Mouse (Mus musculus): ENCODE measurements at regions not wholly inside any gene's neighbourhood (a gene's known extent, or its start where the extent isn't known, plus 50 kb on each side); places are given as distances from the start of the nearest gene placed in this dataset.

DNA sequence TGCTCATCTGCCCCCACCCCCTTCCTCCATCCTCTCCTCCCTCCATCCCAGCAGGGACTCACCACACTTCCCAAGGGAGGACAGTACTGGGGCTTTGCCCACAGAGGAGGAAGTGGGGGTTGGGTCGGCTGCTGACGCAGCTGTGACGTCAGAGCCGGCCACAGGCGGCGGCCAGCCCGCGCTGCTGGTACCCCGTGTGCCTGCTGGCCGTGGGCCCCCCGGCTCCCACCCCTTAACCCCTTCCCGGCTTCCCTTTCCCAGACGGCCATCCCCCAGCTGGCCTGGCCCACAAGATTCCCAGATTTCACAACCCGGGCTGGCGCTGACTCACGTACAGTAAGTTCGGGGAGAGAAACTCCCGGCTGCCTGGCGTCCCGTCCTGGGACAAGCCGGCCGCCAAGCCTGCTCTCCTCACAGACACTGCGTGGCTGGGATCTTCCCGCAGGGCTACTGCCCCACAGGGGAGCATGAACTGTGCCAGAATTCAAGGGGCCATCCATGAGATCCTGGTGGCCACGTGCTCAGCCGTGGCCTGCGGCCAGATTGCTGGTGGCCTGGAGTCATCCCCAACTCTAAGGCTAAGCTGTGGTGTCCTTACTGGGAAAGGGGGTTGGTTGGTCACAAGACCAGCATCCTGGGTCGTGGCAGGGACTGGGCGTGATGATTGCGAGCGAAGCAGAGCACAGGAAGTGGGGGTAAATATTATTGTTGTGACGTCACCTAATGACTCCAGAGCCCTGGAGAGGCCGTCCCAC lies 87.9 kb upstream of the Tmem189 start:
- peak; percentile 66 for DNase-seq (ENCODE audit: low read depth)
- peak; percentile 73 for TF ChIP-seq POLR2A (IDR thresholded peaks at IDR 0.05; ENCODE audit: borderline replicate concordance, extremely low read depth, insufficient read depth, insufficient read length, poor library complexity, severe bottlenecking)
- no peak for TF ChIP-seq CTCF (IDR thresholded peaks at IDR 0.05; ENCODE audit: borderline replicate concordance, extremely low read depth, insufficient read depth, insufficient read length)

DNA sequence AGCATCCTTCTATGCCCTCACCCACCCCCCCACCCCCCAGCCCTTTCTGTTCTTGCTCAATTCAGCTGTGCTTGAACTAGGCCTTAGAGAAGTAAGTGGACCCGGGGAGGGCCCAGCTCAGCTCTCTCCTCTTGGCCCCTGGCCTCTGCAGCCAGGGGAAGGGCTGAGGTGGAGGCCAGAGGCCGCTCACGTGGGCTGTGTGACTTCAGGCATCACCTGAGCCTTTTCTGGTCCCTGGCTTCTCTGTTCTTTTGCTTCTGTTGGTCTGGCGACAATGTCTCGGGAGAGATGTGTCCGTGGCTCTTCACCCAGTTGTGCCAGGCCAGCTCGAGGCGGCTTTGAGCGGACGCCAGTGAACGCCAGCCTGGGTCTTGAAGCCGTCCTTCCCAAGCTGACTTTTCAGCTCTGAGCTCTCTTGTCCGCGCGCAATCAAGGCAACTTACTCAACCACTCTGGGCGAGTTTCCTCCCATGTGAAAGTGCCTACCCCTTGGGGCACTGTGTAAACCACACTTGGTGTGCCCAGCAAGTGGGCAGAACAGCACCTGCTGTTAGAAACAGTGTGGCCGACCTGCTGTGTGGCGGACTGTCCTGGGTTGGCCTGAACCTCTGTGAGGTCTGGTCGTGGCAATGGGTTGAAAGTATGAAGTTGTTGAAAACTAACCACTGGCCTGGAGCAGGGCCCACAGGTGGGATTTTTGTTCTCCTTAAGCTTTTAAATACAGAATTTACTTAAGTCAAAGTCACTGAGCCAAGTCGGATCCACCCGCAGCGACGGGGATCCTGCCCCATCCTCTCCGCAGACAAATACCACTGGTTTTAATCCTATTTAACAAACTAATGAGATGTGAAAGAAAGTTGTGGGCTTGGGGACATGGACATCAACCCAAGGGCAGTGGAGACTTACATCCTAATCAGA lies 86.9 kb upstream of the Tmem189 start:
- TF ChIP-seq CTCF (IDR thresholded peaks at IDR 0.05; ENCODE audit: borderline replicate concordance, extremely low read depth, insufficient read depth, insufficient read length) = no peak
- TF ChIP-seq POLR2A (IDR thresholded peaks at IDR 0.05; ENCODE audit: borderline replicate concordance, extremely low read depth, insufficient read depth, insufficient read length, poor library complexity, severe bottlenecking) = no peak
- no peak for DNase-seq (ENCODE audit: low read depth)

DNA sequence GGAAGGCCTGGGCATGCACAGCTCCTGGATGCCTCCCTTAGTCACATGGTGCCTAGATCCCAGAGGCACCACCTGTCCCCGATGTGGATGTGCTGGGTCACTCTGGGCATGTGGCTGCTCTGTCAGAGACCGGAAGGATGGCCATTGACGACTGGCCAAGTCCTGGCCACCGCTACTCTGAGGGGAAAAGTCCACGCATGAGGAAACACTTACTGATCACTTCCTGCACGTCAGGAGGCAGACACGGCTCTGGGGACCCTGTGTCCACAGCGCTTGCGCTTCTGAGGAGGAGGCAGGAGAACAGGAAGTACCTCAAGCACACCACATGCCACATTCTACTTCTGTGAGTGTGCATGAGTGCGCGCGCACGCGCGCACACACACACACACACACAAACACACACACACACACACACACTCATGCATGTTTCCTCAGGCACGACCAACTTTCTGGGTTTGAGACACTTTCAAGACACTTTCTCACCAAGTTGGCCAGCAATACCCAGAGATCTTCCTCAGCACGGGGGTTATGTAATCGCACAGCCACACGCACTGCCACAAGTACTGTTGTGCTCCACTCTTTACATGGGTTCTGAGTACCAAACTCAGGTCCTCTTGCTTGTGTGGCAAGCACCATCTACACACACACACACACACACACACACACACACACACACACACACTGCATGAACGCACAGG lies 85.7 kb upstream of the Tmem189 start:
- no peak for TF ChIP-seq CTCF (IDR thresholded peaks at IDR 0.05; ENCODE audit: borderline replicate concordance, extremely low read depth, insufficient read depth, insufficient read length)
- no peak for DNase-seq (ENCODE audit: low read depth)

DNA sequence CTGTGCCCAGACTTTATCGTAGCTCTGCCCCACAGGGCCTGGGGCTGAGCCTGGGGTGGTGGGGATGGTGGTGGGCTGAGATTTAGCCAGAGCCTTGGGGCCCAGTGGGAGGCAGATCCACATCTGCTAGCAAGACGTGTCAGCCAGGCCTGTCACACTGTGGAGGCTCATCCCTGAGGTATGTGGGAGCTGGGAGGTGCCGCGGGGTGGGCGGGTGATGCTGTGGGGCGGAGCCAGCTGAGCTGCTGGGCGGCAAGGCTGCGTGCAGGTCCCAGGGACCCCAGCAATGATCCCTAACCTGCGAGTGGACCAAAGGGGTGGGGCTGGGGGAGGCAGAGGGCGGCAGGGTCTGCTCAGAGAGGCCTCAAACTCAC lies 85.2 kb upstream of the Tmem189 start:
- TF ChIP-seq CTCF (IDR thresholded peaks at IDR 0.05; ENCODE audit: borderline replicate concordance, extremely low read depth, insufficient read depth, insufficient read length) (no peak), POLR2A (IDR thresholded peaks at IDR 0.05; ENCODE audit: borderline replicate concordance, extremely low read depth, insufficient read depth, insufficient read length, poor library complexity, severe bottlenecking) (no peak)
- no peak for DNase-seq (ENCODE audit: low read depth)

DNA sequence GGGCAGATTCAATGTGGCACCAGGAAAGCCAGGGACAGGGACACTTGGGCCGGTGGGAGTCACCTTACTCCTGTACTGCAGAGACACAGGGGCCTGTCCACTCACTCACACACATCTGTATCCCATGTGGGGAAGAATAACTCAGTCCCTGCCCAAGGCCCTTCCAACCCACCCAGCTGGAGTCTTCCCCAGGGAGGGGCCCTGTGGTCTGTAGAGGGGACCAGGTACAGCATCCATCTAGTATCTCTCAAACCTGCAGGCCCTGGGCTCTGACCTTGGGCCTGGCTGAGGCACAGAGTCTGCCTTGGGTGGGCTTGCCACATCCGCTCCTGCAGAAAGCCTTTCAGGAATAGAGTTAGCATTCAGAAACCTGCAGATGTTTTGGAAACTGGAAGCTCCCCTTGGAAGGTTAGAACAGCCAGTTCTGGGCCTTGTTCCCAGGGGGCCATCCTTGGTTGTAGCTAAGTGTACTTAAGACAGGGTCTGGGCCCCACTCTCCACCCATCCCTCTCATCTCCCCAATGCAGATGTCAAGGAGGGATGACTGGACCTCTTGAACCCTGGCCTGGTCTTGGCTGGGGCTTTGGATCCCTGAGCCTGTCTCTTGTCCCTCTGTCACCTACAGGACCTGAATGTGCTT lies 84.7 kb upstream of the Tmem189 start:
- TF ChIP-seq CTCF (IDR thresholded peaks at IDR 0.05; ENCODE audit: borderline replicate concordance, extremely low read depth, insufficient read depth, insufficient read length) (no peak), POLR2A (IDR thresholded peaks at IDR 0.05; ENCODE audit: borderline replicate concordance, extremely low read depth, insufficient read depth, insufficient read length, poor library complexity, severe bottlenecking) (no peak)
- DNase-seq (ENCODE audit: low read depth) = no peak

DNA sequence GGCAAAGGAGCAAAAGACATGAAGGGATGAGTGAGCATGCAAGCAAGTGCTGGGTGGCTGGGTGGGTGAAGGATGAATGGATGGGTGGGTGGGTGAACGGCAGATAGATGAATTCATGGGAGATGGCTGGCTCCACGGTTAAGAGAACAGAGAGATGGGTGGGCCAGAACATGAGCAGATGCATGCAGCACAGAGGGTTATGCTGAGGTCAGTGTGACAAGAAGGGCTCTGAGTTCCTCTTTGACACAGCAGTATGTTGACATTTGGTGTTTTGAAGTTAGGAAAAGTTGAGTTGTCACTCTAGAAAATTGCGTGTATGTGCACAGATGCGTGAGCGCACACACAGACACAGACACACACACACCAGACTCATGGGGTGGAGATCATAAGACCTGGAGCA lies 83.2 kb upstream of the Tmem189 start:
- DNase-seq (ENCODE audit: low read depth) = no peak
- TF ChIP-seq POLR2A (IDR thresholded peaks at IDR 0.05; ENCODE audit: borderline replicate concordance, extremely low read depth, insufficient read depth, insufficient read length, poor library complexity, severe bottlenecking) (no peak), CTCF (IDR thresholded peaks at IDR 0.05; ENCODE audit: borderline replicate concordance, extremely low read depth, insufficient read depth, insufficient read length) (no peak)

DNA sequence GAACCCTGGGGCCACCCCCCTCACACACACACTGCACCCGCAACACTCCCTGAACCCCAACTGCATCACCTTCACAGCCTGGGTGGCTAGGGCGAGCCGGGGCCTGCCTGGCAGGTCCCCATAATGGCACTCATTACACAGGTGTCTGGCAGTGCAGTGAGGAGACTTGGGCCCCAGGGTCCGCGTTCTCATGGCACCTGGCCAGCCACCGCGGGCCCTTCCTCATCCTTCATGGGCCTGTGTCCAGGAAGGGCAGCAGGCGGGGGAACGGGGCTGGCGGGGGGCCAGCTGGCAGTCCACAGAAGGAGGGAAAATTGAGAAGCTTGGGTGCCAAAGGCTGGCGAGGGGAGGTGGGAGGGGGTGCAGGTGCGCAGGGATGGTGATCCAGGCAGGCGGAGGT lies 78.3 kb upstream of the Tmem189 start:
- TF ChIP-seq POLR2A (IDR thresholded peaks at IDR 0.05; ENCODE audit: borderline replicate concordance, extremely low read depth, insufficient read depth, insufficient read length, poor library complexity, severe bottlenecking) (no peak), CTCF (IDR thresholded peaks at IDR 0.05; ENCODE audit: borderline replicate concordance, extremely low read depth, insufficient read depth, insufficient read length) (no peak)

DNA sequence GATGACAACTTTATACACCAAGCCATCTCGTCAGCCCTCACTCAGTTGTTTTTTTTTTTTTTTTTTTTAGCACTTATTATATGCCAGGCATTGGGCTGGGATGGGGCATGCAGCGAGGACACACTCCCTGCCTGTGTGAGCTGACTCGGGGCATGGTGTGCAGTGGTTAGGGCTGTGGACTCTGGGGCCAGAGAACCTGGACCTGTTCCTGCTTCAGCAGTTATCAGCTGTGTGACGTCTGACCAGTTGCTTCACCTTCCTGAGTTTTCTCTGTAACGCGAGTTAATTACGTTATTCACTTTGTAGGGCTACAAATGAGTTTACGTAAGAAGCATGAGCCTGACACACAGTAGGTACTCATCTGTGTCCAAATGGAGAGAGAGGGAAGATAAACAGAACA lies 77.7 kb upstream of the Tmem189 start:
- TF ChIP-seq POLR2A (IDR thresholded peaks at IDR 0.05; ENCODE audit: borderline replicate concordance, extremely low read depth, insufficient read depth, insufficient read length, poor library complexity, severe bottlenecking) (no peak), CTCF (IDR thresholded peaks at IDR 0.05; ENCODE audit: borderline replicate concordance, extremely low read depth, insufficient read depth, insufficient read length) (no peak)
- no peak for DNase-seq (ENCODE audit: low read depth)

More for the DNA sequence above, 78.3 kb upstream of the Tmem189 start:
- DNase-seq (ENCODE audit: low read depth) = peak; percentile 88

DNA sequence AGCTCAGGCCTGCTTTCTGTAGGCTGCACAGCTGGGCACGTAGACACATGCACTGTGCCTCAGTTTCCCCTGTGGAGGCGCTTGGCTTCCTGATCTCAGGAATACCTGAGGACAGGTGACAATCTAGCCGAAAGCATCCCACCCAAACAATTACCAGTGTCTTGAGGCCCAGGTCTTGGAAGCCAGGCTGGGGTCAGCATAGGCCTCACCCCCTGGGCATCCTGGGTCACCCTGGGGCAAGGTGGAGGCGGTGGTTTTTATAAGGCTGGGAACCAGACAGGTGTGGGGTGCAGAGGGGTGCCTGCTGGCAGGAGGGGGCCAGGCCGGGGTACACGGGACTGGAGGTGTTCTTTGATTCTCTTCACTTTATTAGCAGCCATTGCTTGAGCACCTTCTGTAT lies 76.2 kb upstream of the Tmem189 start:
- DNase-seq (ENCODE audit: low read depth) = no peak
- no peak for TF ChIP-seq CTCF (IDR thresholded peaks at IDR 0.05; ENCODE audit: borderline replicate concordance, extremely low read depth, insufficient read depth, insufficient read length)
- no peak for TF ChIP-seq POLR2A (IDR thresholded peaks at IDR 0.05; ENCODE audit: borderline replicate concordance, extremely low read depth, insufficient read depth, insufficient read length, poor library complexity, severe bottlenecking)

DNA sequence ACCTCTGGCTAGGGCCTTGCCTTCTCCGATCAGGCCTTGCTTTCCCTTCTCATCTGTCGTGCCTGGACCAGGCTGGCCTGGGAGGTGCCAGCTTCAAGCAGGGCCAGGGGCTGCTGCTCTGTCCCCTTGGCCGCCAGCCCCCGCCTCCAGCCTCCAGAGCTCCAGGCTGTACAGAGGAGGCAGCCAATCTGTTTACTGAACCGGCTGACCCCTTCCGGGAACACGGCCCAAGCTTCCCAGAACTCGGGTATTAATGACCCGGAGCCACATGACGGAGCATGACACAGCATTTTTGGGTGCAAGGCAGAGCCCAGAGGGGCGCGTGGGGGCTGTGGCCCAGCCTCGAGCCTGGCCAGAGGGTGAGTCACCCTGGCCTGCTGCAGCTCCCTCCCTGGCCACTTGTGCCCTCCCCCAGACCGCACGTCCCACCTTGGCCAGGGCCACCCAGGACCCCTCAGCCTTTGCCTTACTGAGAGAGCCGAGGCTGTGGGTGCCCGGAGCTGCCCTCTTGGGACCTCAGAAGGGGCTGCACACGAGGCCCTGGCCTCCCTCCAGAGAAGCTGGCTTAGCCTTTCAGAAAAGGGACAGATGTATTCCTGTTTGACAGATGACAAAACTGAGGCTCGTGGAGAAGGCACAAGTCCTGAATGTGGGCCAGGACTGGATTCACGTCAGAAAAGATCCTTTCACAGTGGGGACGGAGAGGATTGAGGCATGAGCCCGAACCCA lies 75.6 kb upstream of the Tmem189 start:
- TF ChIP-seq CTCF (IDR thresholded peaks at IDR 0.05; ENCODE audit: borderline replicate concordance, extremely low read depth, insufficient read depth, insufficient read length) (no peak), POLR2A (IDR thresholded peaks at IDR 0.05; ENCODE audit: borderline replicate concordance, extremely low read depth, insufficient read depth, insufficient read length, poor library complexity, severe bottlenecking) (no peak)
- DNase-seq (ENCODE audit: low read depth) = peak; percentile 77
